Mouse (Mus musculus) inflammation-experienced regulatory T-cells, adult 6 months (primary cell): ENCODE results near the gene Dok5. TPM values are rescaled to one million over a fixed set of nuclear protein-coding genes. Genes with fewer than 3 reads are reported as not detected.

Source experiments
- ATAC-seq: one replicate; pipeline ENCODE4 v1.8.0; 2017
- polyA plus RNA-seq, 3 experiments: library from polyadenylated mRNA; unstranded; fragments of 100-300 nt; shearing (Covaris generic); gene quantifications; one replicate each; pipeline ENCODE4 v1.2.1; 2017

Dok5 gene
- polyA plus RNA-seq, 3 experiments from 2014 or later: not detected

DNA sequence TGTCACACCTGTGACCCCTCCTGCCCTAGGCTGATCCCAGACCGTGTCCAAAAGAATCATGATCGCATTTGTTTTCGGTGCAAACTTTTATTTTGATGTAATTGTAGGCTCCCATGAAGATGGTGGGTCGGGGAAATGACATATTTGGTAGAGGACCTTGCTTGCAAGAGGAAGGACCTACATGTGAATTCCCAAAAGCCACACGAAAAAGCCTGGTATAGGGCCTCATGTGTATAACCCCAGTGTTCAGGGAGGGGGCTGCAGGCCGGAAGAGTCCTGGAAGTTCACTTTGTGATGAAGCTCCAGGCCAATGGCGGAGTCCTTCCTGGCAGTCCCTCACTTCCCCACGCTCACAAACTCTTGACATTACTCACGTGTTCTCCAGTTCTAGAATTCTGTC is 7.3 kb downstream of the Dok5 start:
- ATAC-seq: no peak

DNA sequence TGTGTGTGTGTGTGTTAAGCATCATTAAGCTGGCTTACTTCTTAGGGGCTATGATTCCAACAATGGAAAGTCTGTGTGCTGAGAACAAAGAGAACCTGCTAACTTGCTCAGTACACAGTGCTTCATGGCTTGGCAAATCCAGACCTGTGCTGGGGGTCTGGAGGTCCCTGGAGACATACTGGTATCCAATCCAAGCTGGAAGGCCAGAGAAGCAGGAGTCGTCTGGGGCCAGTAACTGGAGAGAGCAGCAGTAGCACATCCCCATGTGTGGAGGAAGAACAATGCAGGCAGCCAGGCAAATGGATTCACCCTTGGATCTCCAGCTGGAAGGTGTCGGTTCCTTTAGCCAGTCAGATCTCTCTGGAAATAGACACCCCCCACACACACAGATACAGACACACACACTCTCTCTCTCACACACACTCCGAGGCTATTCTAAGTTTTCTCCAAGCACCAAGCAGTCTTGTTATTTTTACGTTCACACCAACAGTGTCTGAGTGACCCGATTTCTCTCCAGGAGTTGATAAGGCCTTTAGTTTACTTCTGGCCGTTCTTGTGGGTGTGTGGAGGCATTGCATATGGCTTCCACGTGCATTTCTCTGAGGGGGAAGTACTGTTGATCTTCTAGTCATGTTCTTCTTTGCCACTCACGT is 8.2 kb downstream of the Dok5 start:
- ATAC-seq: no peak

DNA sequence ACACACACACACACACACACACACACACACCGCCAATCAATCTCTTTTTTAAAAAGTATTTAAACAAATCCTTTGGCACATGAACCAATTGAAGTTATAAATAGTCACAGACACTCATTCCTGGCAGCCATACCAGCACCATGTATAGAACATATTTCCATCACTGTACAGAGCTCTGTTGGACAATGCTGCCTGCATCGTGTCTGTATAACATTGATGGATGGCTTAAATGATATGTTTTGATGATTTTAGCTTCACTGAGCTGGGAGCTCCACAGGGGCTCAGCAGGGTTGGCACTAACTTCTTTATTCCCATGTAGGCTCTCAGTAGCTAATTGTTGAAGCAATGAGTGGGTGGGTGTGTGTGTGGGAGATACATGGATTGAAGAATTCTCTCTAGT is 11.9 kb downstream of the Dok5 start:
- no peak for ATAC-seq

DNA sequence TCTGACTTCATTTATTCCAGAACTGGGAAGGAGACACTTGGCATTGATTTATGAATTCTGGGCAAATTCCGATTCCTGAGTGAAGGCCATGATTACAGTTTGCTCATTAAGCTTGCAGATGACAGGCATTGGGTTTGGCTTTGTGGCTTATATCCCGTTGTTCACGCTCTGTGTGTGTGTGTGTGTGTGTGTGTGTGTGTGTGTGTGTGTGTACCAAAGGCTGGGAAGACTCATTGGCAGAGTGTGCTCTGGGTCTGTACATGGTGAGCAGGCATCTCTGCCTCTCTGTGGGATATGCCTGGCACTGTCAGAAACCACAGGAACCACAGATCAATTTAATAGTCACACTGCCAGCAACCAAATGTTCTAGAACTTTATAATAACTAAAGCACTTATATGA is 17.3 kb downstream of the Dok5 start:
- ATAC-seq: no peak

DNA sequence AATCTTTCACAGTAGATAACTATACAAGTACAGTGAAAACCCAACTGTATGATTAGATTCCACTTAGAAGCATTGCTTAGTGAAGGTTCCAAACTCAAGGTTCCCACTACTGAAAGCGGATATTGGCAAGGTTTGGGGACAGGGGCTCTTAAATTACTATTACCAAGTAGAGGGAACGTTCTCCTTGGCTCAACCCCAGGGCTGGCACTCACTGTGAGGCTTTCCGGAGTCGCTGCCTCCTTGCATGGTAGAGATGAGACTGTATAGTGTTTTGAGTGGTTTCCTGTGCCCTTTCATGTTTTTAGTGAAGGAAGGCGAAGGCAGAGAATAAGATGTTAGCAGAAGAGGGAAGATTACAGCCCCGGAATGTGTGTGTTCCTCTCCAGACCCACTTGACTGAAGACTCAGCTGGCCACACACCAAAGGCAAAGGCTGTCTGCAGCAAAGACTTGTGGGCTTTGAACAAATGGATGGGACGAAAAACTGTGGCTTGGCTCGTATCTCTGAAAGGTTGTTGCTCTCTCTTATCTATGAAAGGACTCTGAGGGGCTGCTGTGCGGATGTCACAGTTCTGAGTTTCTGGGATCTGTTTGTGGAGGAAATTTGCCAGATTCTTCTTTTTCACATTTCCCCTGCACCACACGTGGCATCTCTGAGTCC is 20.7 kb downstream of the Dok5 start:
- no peak for ATAC-seq

DNA sequence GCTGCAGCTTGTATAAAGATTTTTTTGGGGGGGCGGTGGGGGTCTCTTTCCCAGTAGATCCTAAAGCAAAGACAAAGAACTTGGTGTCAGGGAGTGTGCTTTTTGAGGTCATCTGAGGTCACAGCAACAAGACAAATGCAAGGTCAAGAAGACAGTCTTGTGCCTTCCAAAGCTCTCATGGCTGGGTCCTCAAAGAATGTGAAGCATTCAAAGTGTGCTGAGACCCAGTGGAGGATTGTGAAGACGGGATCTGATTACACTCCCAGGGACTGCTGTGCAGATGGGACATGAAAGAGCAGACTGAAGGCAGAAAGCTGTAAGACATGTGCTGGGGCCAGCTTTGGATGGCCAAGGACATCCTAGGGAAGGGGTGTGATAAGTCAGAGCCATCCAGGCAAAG is 24.2 kb downstream of the Dok5 start:
- no peak for ATAC-seq

DNA sequence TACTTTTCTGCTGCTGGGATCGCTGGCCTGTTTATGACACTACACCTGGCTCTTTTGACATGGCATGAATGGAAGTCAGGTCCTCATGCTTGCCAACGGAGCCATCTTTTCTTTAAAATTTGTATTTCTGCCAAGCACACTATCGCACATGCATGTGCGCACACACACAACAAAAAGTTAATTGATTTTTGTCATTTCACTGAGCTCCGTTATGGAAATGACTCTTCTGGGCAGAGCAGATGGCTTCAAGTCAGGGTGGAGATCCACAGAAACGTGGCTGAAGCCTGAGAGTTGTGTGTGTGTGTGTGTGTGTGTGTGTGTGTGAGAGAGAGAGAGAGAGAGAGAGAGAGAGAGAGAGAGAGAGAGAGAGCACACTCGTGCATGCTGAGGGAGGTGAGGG is 25.1 kb downstream of the Dok5 start:
- ATAC-seq: no peak

DNA sequence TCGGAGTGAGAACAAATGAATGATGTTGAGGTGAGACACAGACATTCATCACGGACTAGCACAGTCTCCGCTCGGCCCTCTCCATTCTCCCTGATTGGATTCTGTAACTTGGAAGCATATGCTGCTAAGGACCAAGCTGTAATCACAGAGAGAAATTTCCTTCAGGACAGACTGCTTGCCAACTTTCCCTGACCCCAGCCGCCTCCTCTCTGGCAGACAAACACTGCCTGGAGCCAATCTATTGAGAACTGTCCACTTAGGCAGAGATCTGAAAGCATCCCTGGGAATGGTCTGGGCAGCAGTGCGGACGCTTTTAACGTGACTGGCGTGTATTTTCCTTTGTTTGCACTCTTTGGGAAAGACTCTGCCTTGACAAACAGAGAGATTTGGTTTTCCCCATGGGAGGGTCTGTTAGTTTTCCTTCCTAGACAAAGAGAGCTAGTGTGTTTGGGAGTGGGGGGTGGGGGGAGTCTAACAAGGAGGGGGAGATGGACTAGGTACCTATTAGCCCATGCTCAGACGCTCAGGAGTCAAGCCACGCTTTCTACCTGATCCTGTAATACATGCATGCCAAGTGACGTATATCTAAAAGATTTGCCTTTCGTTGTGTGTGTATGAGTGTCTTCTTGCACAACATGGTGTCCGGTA is 25.7 kb downstream of the Dok5 start:
- no peak for ATAC-seq

DNA sequence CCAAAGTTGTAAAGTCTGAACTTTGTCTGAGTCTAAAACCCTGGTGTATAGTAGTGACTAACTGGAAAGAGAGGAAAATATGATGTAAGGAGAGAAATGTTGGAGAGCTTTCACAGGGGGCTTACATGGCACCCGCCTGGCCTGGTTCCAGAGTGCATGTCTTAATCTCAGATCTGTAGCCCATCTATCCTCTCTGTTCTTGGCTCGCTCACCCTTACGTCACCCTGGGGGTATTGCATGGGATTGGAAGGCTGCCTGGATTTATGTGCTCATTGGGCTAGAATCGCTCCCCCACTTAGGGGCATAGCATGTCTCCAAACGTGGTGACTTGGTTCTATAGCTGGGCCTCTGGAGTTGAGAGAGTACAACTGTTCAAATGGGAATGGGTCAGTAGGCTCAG is 26.6 kb downstream of the Dok5 start:
- ATAC-seq: no peak

DNA sequence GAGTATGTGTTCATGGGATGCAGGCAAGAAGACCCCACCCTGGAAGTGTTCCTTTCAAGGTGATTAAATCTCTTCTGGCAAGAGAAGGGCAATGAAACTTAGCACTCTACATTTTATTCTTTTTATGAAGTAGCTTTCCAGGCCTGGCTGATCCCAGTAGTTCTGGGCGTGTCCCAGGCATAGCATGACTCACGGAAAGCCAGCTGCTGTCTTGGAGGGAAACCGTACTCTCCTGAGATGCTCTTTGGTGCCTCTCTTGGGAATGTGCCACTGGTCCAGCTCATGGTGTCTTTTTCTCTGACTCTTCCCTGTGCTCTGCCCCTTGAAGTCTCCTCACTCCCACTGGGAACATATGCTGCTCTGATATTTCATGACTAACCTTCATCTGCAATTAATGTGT is 33.1 kb downstream of the Dok5 start:
- ATAC-seq: no peak

DNA sequence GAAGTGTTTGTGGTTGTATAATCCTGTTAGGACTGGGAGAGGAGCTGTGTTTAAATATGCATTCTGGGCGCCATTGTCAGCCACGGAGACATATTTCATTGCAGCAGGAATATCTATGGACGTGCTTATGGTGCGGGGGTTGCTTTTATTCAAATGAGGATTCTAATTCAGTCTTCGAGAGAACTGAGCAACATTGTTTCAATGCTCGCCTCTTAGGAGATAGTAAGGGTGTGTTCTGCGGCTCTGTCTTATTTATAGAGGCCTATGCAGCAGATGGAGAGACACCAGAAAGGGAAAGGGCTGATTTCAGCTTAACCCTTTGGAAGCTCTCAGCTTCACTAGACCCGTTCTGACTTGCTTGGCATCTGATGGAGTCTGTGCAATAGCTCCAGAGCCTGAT is 35.6 kb downstream of the Dok5 start:
- no peak for ATAC-seq

DNA sequence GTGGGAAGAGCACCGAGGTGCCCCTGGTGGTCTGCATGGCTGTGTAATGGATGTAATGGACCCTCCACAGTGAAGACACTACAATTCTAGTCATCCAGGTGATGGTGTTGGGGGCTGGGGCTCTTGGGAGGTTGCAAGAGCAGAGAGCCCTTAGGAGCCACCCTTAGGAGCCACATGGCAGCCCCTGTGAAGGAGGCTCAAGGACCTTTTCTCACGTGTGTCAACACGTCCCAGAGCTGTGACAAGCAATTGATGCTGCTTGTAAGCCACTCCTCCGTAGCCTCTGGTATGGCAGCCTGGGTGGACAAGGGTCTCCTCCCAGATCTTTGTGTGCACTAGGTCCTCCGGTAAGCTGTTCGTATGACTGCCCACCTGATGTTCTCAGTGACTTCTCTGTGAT is 37.1 kb downstream of the Dok5 start:
- no peak for ATAC-seq

DNA sequence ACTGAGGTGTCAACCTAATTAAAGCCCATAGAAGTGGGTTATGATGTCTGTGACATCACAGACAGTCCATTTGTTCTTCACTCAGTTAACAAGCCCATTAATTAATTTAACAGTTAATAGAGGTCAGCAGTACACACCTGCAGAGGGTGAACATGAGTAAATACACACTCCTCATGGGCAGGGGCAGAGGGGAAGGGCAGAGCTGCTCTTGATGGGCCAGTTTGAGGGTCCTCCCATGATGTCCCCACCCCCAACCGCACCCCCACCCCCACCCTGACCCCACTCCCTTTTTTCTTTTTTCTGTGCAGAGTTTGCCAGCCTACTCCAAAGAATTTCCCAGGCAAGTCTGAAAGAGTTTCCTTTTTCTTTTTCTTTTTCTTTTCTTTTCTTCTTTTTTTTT is 39.9 kb downstream of the Dok5 start:
- ATAC-seq: no peak

DNA sequence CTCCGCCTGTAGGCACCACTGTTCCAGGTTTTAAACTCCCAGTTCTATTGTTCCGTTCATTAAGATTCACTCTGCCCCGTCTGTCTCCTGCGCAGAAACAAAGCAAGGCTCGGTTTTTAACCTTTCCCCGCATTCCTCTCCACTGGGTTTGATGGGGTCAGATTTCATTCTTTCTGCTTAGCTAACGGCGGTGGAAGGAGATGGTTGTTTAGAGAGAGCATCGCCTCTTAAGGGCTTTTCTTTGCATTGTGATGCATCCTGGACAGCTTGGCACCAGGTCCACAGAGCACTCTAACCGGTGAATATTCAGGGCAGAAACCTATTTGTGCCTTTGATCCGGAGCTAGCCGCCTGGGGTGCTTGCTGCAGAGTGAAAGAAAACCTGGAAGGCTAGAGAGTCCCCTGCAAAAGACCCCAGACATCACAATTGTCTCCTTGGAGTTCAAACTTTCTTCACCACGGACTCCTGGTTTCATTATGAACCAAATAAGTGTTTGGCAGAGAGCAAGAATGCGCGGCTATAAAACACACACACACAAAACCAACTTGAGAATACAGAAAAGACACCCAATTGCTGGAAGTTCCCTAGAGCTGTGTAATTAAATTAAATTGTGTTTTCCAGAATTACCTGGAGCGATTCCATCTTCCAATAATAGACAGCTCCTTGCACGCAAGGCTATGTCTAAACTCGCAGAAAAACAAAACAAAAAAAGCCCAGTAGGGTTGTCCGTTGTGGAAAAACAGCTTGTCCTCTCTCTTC is 40.7 kb downstream of the Dok5 start:
- no peak for ATAC-seq

DNA sequence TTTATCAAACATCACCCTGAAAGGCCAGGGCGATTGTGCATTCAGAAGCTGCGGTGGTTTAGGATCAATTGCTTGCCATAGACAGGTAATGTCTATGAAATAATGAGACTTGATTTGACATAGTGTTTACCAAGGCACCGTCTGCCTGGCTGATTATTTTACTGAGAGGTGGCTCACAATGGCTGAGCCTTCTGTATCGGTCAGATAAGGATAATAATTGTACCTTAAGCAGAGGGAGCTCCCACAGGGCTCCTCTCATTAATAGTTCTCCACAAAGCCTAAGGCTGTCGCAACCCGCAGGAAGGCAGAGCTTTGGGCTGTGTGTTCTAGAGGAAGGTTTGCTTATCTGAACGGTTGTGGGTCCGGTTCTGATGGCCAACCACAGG is 41.3 kb downstream of the Dok5 start:
- ATAC-seq: no peak

DNA sequence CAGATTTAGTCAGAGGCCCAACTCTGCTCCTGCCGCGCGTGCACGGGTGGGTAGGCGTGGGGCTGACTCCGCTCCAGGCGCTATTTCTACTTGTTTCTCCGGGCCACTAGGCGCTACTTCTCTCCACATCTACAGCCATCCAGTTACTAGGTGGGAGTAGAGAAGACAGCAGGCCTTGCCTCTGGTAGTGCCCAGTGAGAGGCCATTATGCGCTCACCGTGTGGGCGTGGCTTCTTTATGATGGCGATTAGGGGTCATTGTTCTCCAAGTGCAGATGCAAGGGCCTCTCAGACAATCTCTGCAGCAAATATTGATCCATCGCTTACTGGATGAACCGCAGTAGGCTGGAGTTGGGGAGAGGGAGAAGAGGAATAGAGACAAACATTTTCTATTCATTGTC is 44.0 kb downstream of the Dok5 start:
- ATAC-seq: no peak

DNA sequence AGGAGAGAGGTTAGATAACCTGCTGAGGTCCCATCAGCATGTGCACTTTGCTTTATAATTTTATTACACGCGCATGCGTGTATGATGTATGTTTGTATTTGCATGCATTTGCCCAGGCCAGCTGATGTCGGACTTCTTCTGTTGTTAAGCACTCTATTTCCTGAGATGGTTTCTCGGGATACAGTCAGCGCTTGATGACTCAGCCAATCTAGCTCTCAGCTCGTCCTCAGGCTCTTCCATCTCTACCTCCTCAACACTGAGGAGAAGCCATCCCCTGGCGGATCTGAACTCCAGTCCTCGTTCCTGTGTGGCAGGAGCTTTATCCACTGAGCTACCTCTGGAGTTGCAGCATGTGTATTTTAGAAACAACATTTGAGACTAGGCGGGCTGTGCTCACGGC is 44.5 kb downstream of the Dok5 start:
- ATAC-seq: no peak

DNA sequence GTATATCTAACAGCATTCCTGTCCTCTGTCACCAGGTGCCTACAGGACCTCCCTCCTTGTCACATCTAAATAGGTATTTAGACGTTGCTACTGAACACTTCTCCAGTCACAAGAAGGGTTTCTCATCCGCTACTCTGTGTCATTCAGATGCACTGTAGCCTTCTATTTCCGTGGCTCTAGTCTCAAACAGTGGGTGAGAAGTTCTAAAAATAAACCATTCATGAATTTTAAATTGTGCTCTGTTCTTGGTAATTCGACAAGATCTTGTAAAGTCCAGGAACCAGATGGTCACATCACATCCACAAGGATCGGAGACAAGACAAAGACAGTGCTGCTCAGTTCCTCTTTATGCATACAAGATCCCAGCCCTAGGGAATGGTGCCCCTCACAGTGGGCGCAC is 46.0 kb downstream of the Dok5 start:
- ATAC-seq: no peak

DNA sequence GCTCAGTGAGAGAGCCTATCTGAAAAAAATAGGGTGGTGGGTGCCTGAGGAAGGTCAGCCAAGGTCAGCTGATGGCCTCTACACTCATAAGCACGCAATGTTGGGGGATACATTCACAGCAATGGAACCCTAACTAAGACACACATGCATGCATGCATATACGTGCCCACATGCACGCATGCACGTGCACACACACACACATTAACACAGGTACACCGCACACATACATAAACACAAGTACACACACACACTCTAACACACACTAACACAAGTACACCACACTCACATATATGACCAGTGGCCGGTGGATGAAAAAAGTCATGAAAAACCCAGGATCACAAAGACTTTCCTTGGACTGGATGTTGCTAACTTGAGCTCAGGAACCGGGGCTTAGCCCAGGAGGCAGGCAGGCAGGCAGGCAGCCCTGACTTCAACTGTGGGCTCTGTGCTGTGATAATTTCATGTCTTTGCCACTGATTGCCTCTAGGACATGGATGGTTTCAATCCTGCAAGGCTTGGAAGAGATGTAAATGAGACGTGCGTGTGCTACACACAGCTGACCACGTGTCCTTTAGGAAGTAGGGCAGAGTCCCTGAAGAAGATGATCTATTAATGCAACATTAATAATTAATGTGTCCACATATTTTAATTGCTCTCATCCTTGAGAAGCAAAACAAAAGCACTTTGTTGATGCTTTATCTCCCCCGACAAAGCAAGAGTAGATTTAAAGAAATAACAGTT is 48.6 kb downstream of the Dok5 start:
- no peak for ATAC-seq

DNA sequence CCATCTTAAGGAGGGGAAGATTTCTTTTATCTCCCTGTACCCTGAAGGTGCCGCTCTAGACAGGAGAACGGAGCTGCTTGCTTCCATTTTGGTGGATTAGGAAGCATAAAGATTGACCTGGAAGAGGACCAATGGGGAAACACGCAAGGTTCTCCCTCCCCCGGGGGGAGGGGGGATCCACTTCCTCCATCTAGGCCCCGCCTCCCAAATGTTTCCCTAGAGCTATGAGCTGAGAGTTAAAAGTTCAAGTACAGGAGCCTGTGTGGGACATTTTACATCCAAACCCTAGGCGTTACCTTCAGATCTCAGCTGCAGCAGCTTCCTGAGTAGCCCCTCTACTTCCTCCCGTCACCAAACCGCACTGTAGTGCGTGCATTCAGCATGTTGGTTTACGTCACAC is 56.5 kb downstream of the Dok5 start:
- no peak for ATAC-seq

DNA sequence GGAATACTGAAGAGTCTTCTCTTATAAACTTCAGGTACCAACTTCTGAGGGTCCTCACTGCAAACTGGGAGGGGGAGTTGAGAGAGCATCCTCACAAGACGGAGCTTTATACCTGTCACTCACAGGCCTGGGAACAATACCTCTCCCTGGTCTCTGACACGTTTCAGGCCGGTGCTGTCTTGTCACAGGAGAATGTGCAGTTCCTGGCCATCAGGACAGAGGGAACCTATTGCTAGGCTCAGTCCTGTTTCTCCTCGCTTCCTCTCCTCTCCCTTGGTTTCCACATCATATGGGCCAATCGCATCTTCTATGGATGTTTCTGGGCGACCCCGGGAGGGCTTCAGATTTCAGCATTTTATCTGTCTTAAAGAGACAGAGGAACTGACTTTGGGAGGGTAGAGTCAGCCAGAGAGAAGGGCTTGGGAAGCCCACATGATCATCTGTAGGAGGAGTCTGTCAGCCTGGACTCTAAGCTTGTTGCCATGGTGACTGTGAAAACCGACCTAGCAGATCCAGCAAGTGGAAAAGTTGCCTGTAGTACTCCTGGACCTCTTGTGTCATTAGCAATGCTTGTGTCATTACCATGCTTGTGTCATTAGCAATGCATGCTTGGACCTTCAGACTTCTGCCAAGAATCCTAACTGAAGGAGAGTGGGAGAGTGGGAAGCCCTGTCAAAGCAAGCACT is 59.9 kb downstream of the Dok5 start:
- no peak for ATAC-seq

DNA sequence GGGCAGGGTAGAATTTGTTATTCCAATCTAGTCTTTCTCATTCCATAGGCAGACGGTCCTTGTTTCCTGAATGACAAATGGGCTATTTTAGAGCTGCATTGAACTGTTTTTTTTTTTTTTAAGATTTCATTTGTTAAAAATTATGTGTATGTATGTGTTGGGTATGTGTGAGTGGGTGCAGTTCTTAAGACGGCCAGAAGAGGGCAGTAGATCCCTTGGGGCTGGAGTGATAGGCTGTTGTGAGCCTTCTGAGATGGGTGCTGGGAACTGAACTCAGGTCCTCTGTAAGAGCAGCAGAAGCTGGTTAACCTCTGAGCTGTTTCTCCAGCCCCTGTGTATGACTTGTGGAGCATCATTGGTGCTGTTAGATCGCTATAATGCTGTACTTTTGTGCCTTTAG is 63.6 kb downstream of the Dok5 start:
- no peak for ATAC-seq
